Mouse (Mus musculus) CD8-positive naive resting alpha-beta T cell, adult 2 months (primary cell): ENCODE data around the gene Ttc3.
"Not testable (repeated sequence)": the region's sequence is repeated elsewhere in the genome, so short reads cannot be mapped to it uniquely, and the experiment has no call there.

Source experiments
- DNase-seq, 2 experiments: peaks; one replicate each; pipeline ENCODE4 v3.0.0; 2022; ENCODE audit warnings: low read depth in 2 of 2, low spot score in 2 of 2

The Ttc3 gene

DNA sequence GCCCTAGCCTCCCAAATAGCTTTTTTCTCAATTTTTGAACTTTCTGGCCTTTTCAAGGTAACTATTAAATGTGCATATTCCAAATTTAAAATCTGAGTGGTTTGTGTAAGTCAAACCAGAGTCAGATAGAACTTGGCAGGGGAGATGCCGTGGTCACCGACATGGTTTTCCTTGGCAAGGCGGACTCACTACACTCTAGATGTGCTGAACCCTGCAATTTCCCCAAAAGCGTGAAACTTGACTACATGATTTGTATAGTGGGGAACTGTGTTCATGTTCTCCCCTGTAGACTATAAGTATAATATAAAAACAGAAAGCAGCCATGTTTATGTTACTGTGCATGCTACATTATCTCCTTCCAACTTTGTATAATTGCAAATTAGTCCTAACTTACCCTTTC is 58.5 kb downstream of the Ttc3 start:
- DNase-seq: no peak

DNA sequence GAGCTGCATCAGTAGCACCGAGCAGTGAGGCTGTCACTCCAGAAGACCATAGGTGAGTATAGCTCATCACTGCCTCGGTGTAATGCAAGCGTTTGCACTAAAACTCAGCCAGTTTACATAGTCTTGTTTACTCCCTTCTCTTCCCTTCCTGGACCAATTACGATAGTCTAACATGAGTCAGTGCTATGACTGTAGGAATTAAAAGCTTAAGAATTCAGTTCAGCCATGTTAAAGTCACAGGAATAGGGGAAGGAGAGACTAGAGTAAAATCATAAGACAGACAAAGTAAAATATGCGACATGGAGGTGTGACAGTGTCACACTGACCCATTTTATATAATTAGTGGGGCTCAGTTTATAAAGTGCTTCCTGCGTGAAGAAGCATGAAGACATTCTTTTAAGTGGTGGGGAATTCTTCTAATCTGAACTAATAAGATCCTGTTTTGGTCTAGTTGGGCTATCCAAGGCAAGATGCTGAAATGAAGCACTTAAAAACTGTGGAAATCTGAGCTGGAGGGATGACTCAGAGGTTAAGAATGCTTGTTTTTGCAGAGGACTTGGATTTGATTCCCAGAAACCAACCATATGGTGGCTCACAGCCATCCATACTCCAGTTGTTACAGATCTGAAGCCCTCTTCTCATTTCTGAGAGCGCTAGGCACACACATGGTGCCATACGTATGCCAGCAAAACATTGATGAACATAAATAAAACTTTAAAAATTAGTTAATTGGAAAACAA is 65.2 kb downstream of the Ttc3 start:
- DNase-seq: no peak

DNA sequence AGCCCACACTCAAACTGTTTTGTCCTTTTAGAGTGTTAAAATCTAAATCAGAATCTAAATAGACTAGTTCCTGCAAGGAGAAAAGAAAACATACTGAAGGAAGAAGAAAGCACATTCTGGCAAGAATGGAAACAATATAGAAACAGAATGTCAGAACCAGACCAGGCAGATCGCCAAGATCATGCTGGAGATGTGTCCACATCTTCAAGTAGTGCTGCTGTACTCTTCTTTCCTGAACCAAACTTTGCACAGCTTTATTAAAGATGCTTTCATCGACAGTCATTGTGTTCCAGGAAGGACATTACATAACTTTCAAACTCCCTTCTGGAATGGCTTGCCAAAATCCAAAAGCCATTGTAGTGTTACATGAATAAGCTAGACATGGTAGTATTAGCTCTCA is 66.4 kb downstream of the Ttc3 start:
- DNase-seq: no peak

DNA sequence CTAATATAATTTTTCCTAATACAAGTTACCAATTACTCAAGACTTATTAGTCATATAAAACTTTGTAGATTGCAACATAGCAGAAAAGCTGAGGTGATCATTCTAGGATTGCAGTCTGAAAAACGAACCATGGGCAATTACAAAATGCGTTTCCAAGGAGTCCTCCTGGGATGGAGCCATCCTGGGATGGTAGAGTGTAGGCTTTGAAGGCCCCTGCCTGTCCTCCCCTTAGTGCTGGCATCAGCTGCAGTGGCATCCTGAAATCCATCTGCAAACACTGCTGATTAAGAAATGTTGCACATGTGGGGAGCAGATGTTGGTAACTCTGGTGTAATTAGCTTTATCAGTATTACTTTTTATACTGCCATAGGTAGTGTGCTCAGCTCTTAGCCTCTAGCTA is 70.9 kb downstream of the Ttc3 start:
- DNase-seq: no peak

DNA sequence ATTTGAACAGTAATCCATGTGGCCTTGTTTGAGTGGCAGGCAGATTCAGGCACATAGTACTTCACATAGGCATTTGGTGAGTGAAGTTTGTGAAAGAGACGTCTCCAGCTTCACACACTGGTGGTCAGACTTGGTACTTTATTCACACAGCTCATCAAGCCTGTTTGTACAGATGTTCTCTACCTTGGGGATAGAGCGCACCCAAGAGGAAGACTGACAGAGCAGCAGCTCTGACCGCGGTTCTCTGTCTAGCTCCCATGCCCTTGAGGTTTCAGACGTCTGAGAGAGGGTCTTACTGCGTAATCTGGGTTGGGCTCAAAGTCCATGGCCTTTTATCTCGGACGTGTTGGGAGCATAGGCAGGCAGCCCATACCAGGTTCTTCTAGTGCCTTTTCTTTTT is 78.7 kb downstream of the Ttc3 start:
- DNase-seq: no peak

DNA sequence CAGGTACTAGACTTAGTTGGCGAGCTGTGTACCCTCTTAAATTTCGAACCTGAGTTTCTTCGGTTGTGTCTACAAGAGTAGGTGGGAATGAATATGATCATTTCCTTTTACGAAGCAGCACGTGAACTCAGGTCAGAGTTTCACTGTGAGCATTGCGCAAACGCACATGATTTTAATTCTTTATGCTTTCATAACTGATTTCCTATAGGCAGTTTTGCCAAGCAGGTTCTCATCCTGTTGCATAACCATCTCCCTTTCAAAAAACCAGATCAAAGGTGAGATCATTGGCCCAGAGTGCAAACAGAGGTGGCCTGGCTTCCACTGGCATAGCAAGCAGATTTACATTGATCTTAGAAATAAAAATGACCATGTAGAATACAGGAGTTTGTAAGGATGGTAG is 79.2 kb downstream of the Ttc3 start:
- no peak for DNase-seq

DNA sequence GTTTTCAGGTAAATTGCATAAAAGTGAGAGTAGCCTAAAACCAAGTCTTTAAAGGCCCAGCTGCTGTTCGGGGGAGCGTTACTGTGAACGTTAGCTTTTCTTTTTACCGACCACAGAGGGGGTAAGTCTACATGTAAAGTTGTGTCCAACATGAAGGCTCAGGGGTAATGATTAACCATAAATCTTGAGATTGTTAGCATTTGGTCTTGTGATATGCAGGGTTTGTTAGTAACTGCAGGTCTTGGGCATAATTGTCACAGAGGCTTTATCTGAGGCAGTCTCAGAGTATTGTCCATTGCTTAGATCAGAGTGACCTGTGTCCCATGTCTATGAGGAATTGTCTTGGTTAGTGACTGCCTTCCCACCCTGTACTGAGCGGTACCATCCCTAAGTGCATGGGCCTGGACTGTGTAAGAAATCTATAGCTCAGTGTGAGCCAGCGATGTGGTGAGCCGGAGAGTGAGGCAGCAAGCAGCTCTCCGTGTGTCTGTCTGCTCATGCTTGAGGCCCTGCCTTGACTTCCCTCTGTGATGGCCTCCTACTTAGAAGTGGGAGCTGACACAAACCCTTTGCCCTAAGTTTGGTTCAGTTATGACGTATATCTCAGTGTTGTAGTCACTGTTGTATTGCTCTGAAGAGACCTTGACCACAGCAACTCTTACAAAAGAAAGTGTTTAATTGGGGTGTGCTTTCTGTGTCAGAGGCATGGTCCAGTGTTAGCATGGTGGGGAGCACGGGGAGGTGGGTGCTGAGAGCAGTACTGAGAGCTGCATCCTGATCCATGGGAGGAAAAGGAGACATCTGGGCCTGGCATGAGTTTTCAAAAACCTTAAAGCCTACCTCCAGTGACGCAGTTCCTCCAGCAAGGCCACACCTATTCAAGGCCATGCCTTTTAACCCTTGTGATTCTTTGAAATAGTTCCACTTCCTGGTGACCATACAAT is 81.4 kb downstream of the Ttc3 start:
- no peak for DNase-seq

DNA sequence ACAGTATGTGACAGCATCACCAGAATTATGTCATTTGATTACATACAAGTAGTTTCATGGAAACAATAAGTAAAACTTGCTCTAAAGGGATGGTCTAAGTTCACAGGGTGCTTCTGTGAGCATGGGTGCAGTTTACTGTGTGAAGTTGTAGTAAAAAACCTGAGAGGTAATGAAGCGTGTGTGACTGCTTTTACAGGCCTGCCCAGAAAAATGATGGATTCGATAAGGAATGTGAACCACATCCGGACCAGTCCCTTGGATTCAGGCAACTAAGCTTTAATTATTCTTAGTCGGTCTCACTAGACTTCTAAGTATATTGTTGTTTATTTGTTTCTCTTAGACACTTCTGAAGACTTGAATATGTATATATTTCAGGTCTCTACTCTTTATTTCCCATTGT is 82.3 kb downstream of the Ttc3 start:
- no peak for DNase-seq

DNA sequence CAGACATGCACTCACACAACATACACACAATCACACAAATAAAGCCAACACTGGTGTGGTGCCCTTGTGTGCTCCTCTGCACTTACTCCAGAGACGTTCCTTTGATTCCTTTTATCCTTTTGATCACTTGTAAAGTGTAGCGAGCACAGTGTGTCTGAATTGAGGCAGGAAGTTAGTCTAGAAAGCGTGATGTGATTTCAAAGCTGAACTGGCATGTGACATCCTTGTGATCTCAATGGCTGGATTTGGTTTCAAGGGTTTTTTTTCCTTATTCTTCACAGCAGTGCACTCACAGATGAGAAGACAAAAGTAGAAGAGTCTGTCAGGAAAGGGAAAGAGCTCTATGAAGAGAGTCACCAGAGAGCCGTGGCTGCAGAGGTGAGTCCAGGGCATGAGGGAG is 83.7 kb downstream of the Ttc3 start:
- DNase-seq: peak in 1 of 2 experiments; percentile 2

DNA sequence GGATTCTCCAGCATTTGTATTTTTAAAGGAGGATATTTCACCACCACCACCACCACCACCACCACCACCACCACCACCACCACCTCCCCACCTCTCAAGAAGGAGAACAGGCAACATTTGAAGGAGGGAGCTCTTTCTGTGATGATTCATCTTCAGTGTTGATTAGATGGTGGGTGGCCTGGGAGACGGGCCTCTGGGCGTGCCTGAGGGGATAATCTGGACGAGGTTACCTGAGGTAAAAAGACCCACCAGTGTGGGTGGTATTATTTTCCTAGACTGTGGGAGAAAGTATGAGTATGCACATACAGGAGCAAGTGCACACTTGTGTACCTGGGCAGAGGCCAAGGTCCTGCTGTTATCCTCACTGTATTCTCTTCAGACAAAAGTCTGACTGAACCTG is 93.6 kb downstream of the Ttc3 start:
- no peak for DNase-seq

DNA sequence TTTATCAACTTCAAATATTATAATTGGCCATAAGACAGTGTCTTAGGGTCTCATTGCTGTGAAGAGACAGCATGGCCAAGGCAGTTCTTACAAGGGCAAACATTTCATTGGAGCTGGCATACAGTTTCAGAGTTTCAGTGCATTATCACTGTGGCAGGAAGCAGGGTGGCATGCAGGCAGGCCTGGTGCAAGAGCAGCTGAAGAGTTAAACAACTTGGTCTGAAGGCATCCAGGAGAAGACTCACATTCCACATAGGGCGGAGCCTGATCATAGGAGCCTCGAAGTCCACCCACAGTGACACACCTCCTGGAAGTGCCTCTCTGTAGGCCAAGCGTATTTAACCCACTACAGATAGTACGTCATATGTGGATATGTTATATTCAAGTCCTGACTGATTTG is 95.5 kb downstream of the Ttc3 start:
- no peak for DNase-seq

DNA sequence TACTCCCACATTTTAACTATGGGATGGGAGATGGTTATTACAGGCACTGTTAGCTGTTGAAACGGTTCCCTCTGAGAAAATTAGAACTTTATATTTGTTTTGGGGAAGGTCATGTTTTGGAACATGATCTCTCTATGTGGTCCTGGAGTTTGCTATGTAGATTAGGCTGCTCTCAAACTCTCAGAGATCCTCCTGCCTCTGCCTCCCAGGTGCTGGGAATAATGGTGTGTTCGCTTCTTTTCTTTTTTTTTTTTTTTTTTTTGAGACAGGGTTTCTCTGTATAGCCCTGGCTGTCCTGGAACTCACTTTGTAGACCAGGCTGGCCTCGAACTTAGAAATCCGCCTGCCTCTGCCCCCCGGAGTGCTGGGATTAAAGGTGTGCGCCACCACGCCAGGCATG is 95.9 kb downstream of the Ttc3 start:
- not testable (repeated sequence) for DNase-seq

DNA sequence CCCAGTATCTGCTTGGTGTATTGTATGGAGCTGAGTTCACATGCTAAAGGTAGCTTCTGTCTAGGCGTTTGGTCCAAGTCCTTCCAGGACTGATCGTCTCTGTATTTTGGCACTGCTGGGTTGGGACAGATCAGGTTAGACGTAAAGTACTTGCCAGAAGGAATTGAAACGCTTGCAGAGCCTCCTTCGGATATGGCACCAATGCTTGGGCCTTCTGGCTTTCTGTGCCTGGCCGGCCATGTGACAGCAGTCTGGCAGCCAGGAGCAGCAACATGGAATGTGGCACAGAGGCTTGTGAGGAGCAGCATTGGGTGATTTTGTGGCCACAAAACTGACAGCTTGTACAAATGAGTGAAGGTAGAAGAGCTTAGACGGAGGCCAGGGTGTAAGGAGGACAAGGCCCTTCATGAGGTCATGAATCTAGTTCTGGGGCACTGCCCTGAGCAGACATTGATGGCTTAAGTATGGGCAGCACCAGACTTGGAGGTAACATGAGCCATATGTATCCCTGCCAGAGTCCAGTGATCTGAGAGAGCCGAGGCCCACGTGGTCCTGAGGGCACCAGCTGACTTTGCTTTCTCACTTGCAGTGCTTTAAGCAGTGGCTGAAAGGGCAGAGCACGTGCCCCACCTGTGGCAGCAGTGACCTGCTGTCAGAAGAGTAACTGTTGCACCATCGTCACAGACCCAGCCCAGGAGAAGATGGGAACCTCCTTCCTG is 97.1 kb downstream of the Ttc3 start:
- no peak for DNase-seq

DNA sequence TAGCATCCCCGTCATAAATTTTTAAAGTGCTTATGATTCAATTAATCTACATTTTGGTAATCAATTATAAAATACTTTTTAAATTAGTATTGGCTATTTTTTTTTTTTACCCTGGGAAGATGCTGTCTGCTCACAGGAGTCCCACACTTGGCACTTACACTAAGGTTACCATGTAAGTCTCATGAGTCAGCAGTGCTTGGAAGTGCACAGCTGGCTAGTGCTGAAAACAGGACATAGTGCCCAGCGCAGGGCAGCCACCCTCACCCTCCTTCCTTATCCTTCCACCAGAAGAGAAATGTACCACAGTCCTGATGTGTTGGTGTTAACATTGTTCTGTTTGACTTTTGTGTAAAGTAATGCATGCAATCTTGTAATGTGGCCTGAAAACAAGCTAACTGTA is 98.0 kb downstream of the Ttc3 start:
- no peak for DNase-seq

DNA sequence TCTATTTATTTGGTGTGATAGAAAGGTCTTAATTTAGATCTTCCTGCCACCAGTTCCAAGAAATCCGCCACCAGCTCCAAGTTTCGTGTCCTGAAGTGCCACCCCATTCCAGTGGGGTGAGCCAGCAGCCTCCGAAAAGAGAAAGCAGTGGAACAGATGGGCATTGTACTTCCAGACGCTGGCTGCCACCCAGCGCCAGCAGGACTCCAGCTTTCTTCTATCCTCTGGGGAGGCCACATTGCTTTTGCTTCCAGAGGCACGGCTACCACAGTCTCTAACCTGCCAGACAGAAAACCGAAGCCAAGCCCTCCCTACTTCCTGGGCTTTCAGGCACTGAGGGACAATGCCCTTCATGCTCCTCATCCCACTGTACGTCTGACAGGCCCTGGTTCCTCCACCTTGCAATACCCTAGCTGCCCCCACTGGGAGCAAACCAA is 102.1 kb downstream of the Ttc3 start:
- no peak for DNase-seq

DNA sequence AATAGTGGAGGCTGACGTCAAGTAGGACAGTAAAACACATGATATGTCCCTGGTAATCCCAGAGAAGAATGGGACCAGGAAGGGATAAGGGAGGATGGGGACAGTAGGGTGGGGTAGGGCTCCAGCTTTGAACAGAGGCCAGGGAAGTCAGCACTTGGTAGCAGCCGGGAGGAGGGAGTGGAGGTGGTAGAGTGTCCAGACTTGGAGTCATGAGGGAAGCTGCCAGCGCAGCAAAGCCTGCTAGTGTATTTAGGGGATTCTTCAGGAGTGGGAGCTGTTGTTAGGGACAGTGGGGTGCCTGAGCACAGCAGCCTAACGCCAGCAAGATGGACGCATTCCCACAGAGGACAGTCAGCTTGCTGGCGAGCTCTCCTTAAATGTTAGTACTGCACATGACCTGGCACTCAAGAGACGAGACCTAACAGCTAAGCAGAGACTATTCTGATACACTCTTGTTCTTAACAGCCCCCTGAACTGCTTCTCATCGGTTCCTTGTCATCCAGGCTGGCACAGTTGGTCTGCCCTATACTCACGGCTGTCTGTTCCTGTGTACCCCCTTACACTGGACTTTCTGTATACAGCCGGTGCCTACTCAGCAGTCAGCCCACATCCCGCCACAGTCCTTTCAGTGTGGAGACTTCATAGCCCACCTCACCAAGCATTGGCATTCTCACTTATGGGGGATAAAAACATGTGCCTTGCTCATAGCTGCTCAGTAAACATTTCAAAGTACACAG is 102.8 kb downstream of the Ttc3 start:
- DNase-seq: no peak

DNA sequence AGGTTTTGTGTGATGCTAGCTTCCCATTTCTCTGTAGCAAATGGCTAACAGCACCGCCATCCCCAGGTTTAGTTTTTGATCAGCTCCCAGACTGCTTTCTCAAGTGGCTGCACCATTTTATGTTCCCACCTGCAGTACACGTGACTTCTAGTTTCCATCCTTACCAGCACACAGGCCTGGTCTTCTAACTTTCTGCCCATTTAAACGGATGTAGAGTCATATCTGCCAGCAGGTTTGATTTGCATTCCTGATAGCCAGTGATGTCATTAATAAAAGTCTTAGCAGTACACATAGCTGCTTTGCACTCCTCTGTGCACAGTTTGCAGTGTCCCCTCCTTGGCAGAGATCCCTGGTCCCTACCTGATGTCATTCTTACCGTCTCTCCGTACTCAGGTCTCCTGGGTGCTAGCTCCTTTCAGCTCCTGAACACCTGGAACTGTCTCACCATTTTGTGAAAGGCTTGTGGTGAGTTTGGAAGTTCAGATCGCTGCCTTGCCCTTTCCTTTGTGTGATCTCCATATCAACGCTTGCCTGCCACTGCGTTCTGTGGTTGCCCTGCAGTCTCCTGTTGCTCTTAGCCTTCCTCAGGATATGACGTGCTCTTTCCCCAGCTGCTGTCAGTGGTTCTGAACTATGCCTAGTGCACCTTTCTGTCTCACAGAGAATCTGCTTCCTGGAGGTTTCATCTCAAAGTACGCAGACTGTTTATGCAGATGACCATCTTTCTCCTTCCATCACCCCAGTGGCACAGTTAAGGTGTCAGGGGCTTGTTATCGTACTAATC is 114.5 kb downstream of the Ttc3 start:
- no peak for DNase-seq

DNA sequence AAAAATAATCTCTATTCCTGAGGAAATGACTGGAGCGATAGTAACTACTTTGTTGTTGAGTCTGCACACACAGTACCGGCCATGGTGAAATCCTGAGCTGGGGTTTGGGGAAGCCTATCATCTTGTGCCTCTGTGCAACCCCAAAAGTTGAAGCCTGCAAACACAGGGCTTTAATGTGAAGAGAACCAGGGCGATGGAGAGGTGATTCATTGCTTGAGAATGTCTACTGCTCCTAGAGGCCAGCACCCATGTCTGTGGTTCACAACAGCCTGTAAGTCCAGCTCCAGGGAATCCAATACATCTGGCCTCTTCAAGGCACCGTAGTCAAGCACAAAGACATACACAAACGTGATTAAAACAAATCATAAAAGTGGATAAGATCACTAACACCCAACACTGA is 116.9 kb downstream of the Ttc3 start:
- DNase-seq: no peak

DNA sequence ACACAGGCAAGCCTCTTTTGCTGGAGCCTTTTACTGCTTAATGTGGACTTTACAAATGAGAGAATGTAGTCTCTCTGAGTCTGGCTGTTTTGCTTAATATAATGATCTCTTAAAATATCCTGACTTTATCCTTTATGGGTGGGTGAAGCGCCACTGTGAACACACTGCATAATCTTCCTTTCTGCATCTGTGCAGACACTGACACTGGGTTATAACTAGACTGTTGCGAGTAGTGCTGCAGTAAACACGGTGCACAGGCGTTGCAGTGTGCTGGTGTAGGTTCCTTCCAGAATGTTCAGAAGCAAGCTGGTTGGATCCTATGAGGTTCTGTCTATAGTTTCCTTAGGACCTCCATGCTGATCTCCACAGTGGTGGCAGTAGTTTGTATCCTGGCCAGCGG is 118.9 kb downstream of the Ttc3 start:
- no peak for DNase-seq

DNA sequence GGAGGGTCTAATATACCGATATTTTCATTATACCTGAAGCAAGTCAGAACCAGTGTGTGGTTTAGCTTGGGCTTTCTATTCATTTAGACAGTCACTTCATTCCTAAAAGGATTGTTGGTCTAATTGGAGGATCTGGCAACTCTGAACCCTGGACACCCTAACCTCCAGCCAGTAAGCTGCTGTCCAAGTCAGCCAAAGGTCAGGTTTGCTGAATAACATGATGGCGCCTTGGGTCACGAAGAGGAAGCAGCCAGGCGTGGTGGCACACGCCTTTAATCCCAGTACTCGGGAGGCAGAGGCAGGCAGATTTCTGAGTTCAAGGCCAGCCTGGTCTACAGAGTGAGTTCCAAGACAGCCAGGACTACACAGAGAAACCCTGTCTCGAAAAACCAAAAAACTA is 126.8 kb downstream of the Ttc3 start:
- not testable (repeated sequence) for DNase-seq
